Mouse (Mus musculus): ENCODE measurements around the gene Szrd1. TPM values are rescaled to one million over a fixed set of nuclear protein-coding genes. Genes with fewer than 3 reads are reported as not detected.

Szrd1 gene
- 53.7 and 55.4 TPM in 2 replicates for polyA plus RNA-seq (2012; rRNA removed)

DNA sequence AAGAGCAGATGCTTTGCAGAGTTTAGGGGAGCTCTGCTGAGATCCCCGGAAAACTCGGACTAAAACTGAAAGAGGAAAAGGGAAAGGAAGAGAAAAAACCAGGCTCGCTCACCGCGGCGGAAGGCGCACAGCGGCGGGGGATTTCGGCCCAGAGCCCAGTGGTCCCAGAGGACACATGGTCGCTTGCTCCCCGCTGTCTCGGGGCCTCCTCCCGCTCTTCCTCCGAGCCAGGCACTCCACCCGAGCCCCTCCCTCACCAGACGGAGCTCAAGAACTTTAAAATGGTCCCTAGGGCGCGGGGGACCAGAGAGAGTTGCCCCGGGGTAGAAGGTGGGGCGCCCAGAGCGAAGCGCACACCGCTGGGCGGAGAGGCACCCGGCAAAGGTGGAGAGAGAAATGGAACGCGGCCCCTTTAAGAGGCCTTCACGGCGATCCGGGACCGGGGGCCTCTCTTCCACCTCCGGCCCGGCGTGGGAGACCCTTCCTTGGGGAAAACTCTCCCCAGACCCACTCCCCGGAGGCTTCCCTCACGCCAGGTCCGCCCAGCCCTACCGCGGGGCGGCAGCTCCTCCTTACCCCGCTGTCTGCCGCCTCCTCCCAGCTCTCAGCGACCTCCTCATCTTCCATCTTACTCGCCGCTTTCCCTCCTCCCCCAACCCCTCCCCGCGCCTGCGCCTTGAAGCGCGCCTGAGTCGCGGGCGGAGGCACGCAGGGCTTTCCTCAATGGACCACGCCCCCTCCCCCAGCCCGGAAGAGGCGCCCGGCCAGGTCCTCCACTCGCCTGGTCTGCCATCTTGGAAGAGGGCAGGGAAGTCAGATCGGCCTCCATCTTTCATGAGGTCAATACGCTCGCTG lies at the start of gene Szrd1:
Gene Szrd1, minus strand, starts transcription at position 660 of the 855 bp plus-strand sequence.

DNA sequence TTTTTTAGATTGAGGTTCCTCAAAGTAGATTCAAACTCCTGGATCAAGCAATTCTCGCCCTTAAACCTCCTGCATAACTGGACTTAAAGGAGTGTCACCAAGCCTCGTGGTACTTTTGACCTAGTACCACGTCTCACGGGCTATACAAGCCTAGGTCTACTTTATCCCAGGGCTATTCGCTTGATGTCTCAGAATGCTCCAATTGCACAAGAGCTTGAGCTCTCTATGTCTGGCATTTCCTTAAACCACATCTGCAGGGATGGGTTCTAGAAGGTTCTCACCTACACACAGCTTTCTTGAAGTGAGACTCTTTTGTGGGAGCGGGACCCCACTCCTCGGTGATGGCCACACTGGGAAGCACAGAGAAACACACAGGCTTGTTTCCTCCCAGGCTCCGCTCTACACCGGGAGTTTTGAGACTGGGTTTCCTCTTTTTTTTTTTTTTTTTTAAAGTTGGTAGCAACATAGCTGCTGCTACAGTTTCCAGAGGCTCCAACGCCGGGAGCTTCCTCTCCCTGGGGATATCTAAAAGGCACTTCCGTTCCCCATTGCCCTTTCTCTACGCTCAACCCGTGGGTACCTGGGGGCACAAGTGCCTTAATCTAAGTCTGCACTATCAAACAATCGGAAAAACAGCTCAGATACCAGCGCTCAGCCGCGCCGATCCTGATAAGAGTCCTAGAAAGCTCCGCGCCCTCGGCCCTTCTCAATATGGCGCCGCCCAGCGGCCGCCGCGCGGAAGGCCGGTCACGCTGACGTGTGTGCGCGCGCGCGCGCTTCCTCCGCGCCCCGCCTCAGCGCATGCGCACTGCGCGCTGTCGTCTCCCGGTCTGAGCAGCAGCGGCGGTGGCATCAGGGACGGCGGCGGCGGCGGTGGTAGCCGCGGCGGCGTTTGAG lies 7.8 kb upstream of the Szrd1 start, which contains the start of gene Fbxo42:
Gene Fbxo42, plus strand, starts transcription at position 802 of the 897 bp plus-strand sequence.

GRCm38 (mm10) chr4:141088033-141088432 lies 51.5 kb downstream of the Szrd1 start, which contains the start of gene Spata21:
Gene Spata21 (plus strand): TSS chr4:141088333.

GRCm38 (mm10) chr4:141077681-141078509 lies 61.7 kb downstream of the Szrd1 start, which contains the start of gene Necap2:
Gene Necap2 (minus strand): TSS chr4:141078357.

Other genes with a start within 250 kb of the Szrd1 start
- 8.2 and 25.6 TPM in 2 replicates for gene Padi2, start 233.4 kb downstream of the Szrd1 start, polyA plus RNA-seq (2012; rRNA removed)
- 191 and 217 TPM in 2 replicates for gene Sdhb, start 178.6 kb downstream of the Szrd1 start, polyA plus RNA-seq (2012; rRNA removed)
- 280 and 314 TPM in 2 replicates for gene Atp13a2, start 152.9 kb downstream of the Szrd1 start, polyA plus RNA-seq (2012; rRNA removed)
- gene Mfap2, start 129.4 kb downstream of the Szrd1 start, polyA plus RNA-seq (2012; rRNA removed) = 393 and 502 TPM in 2 replicates
- gene Crocc, start 79.2 kb downstream of the Szrd1 start, polyA plus RNA-seq (2012; rRNA removed) = 51.6 and 59.3 TPM in 2 replicates
- 63.9 and 73.7 TPM in 2 replicates for gene Necap2, start 61.4 kb downstream of the Szrd1 start, polyA plus RNA-seq (2012; rRNA removed)
- gene Spata21, start 51.4 kb downstream of the Szrd1 start, polyA plus RNA-seq (2012; rRNA removed) = 0.42 and 0.85 TPM in 2 replicates
- gene Fbxo42, start 8.1 kb upstream of the Szrd1 start, polyA plus RNA-seq (2012; rRNA removed) = 16.9 and 18.5 TPM in 2 replicates
- gene Rsg1, start 74.2 kb upstream of the Szrd1 start, polyA plus RNA-seq (2012; rRNA removed) = 3.8 and 4.5 TPM in 2 replicates
- 25.2 and 27.8 TPM in 2 replicates for gene Arhgef19, start 99.7 kb upstream of the Szrd1 start, polyA plus RNA-seq (2012; rRNA removed)
- 11.6 and 14.6 TPM in 2 replicates for gene Epha2, start 161.5 kb upstream of the Szrd1 start, polyA plus RNA-seq (2012; rRNA removed)
- gene Fam131c, start 228.4 kb upstream of the Szrd1 start, polyA plus RNA-seq (2012; rRNA removed) = 4.6 and 6.3 TPM in 2 replicates

Measured in ovary, adult 2 months (tissue).